Mouse (Mus musculus): ENCODE results near the gene Agtpbp1. TPM values are rescaled to one million over a fixed set of nuclear protein-coding genes. Genes with fewer than 3 reads are reported as not detected.
"Not testable (repeated sequence)": the region's sequence is repeated elsewhere in the genome, so short reads cannot be mapped to it uniquely, and the experiment has no call there.

The Agtpbp1 gene
- polyA plus RNA-seq, 1 experiment from 2014 or later = 11.6 TPM

- no peaks in the 10 kb centered on the region for H3K4me1 ChIP-seq
- H3K9me3 ChIP-seq (replicated peaks) = no peaks in the 10 kb centered on the region
- H3K27me3 ChIP-seq (ENCODE audit: low read depth, poor library complexity, severe bottlenecking) = no peaks in the 10 kb centered on the region
- H3K4me3 ChIP-seq = no peak overlapping the region
- WGBS = 87% methylated on average over 5 of the region's 5 CpGs
- H3K36me3 ChIP-seq = 0 out of 2 replicates have a peak, but pooled peaks cover 2% of the 10 kb centered on the region
- no peak for DNase-seq (ENCODE audit: low spot score)
- H3K27ac ChIP-seq = no peak overlapping the region
Observed at GRCm38 (mm10) chr13:59486243-59486642, 98.8 kb downstream of the Agtpbp1 start.

GRCm38 (mm10) chr13:59485456-59485855, 99.6 kb downstream of the Agtpbp1 start:
- 0 out of 2 replicates have a peak, but pooled peaks cover 2% of the 10 kb centered on the region for H3K36me3 ChIP-seq
- H3K4me1 ChIP-seq = no peaks in the 10 kb centered on the region
- no peak overlapping the region for H3K4me3 ChIP-seq
- no peak overlapping the region for H3K27ac ChIP-seq
- no peak for DNase-seq (ENCODE audit: low spot score)
- no peaks in the 10 kb centered on the region for H3K27me3 ChIP-seq (ENCODE audit: low read depth, poor library complexity, severe bottlenecking)
- WGBS = 89% methylated on average over 7 of the region's 7 CpGs
- no peaks in the 10 kb centered on the region for H3K9me3 ChIP-seq (replicated peaks)

- Histone ChIP-seq H3K27me3 (ENCODE audit: low read depth, poor library complexity, severe bottlenecking) (no peaks in the 10 kb centered on the region), H3K4me1 (peaks cover 4% of the 10 kb centered on the region; the same call in 1 of the 2 replicates), H3K9me3 (replicated peaks) (no peaks in the 10 kb centered on the region), H3K4me3 (no peak overlapping the region), H3K36me3 (peaks cover 13% of the 10 kb centered on the region), H3K27ac (no peak overlapping the region)
- WGBS = 94% methylated on average over 4 of the region's 4 CpGs
- DNase-seq (ENCODE audit: low spot score) = no peak
Observed at GRCm38 (mm10) chr13:59481484-59481855, 103.6 kb downstream of the Agtpbp1 start.

DNA sequence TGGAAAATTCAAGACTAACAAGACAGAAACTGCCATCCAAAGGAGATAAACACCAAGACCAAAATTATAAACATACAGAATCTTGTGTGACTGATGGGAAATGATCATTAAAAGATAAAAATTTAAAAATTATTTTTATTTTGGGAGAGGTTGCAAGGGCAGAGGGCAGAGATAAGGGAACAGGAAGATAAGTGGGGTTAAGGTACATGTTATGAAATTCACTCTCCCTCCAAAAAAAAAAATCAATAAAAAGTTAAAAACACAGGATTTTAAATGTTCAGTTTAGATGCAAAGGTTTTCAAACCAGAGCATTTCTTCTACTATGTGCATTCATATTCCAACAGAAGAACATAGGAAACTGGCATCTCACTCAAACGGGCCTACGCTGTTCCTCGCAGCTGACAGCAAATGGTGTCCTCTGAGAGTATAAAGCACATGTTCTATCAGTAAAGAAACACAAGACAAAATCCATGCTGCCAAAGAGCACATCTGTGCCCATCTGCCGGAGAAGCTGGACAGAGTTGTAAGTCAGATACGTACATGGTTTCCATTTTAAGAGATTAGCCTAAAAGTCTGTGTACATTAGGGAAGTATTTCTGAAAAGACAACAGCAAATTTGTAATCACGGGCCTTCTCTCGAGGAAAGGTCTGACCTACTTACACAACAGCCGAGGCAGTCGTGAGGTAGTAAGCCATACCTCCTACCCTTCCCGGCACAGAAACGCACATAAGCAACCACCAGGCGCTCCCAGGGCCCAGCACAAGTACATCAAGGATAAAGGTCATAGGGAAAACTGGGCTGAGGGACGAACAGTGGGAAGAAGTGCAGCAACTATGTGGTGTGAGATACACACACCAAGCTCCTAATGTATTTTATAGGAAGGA, 104.2 kb downstream of the Agtpbp1 start:
- no peak for DNase-seq (ENCODE audit: low spot score)
- Histone ChIP-seq H3K4me3 (no peak overlapping the region), H3K9me3 (replicated peaks) (no peaks in the 10 kb centered on the region), H3K36me3 (peaks cover 15% of the 10 kb centered on the region), H3K27me3 (ENCODE audit: low read depth, poor library complexity, severe bottlenecking) (no peaks in the 10 kb centered on the region), H3K27ac (no peak overlapping the region), H3K4me1 (peaks cover 4% of the 10 kb centered on the region; the same call in 1 of the 2 replicates)
- WGBS = 92% methylated on average over 13 of the region's 13 CpGs

GRCm38 (mm10) chr13:59477928-59478327, 107.1 kb downstream of the Agtpbp1 start:
- WGBS = 91% methylated on average over 7 of the region's 7 CpGs
- not testable (repeated sequence) for H3K4me1 ChIP-seq; DNase-seq (ENCODE audit: low spot score); H3K27ac ChIP-seq; H3K9me3 ChIP-seq (replicated peaks); H3K4me3 ChIP-seq; H3K27me3 ChIP-seq (ENCODE audit: low read depth, poor library complexity, severe bottlenecking)
- peaks cover 17% of the 10 kb centered on the region for H3K36me3 ChIP-seq

GRCm38 (mm10) chr13:59477451-59477850, 107.6 kb downstream of the Agtpbp1 start:
- 89% methylated on average over 14 of the region's 14 CpGs for WGBS
- Histone ChIP-seq H3K9me3 (replicated peaks) (no peaks in the 10 kb centered on the region), H3K27me3 (ENCODE audit: low read depth, poor library complexity, severe bottlenecking) (no peaks in the 10 kb centered on the region), H3K36me3 (peaks cover 17% of the 10 kb centered on the region), H3K4me1 (peaks cover 9% of the 10 kb centered on the region; the same call in 1 of the 2 replicates), H3K4me3 (no peak overlapping the region), H3K27ac (no peak overlapping the region)
- DNase-seq (ENCODE audit: low spot score) = no peak

- 95% methylated on average over 8 of the region's 8 CpGs for WGBS
- no peaks in the 10 kb centered on the region for H3K9me3 ChIP-seq (replicated peaks)
- no peak for DNase-seq (ENCODE audit: low spot score)
Observed at GRCm38 (mm10) chr13:59474973-59475372, 110.1 kb downstream of the Agtpbp1 start.

DNA sequence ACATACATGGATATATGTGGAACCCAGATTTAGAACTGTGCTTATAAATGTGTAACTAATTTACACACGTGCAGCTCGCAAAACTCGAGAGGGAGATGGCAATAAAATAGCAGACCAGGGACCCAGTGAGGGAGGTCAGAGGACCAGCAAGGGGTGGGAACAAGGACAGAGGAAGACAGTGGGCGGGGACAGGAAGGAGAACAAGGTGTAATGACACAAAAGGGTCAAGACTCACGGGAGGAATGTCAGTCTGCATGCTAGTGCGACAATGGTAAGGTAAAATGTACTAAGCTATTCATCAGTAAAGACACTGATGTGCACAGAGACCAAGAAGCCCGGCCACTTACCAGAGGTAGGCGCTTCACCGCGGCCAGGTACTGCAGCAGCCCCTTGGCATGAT, 111.7 kb downstream of the Agtpbp1 start:
- no peak for DNase-seq (ENCODE audit: low spot score)
- H3K4me1 ChIP-seq = peaks cover 5% of the 10 kb centered on the region; the same call in 1 of the 2 replicates
- WGBS = 84% methylated on average over 10 of the region's 10 CpGs
- no peaks in the 10 kb centered on the region for H3K27me3 ChIP-seq (ENCODE audit: low read depth, poor library complexity, severe bottlenecking)
- no peak overlapping the region for H3K4me3 ChIP-seq
- H3K36me3 ChIP-seq = peaks cover 17% of the 10 kb centered on the region
- no peak overlapping the region for H3K27ac ChIP-seq
- no peaks in the 10 kb centered on the region for H3K9me3 ChIP-seq (replicated peaks)

More at GRCm38 (mm10) chr13:59474973-59475372, 110.1 kb downstream of the Agtpbp1 start:
- no peak overlapping the region for H3K27ac ChIP-seq
- H3K36me3 ChIP-seq = peaks cover 17% of the 10 kb centered on the region
- no peaks in the 10 kb centered on the region for H3K27me3 ChIP-seq (ENCODE audit: low read depth, poor library complexity, severe bottlenecking)
- no peak overlapping the region for H3K4me3 ChIP-seq
- H3K4me1 ChIP-seq = peaks cover 9% of the 10 kb centered on the region; the same call in 1 of the 2 replicates

DNA sequence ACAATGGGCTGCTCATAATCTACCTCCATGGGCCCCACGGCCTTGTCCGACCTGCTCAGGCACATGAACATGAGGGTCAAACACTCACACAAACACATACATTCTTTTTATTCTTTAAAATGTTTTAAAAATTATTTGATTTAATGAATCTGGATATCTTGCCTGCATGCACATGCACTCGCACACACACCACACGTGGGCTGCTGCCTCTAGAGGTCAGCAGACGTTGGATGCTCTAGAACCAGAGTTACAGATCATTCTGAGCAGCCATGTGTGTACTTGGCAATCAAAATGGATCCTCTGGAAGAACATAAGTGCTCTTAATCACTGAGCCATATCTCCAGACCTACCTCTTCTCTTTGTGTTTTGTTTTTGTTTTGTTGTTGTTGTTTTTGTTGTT, 112.8 kb downstream of the Agtpbp1 start:
- Histone ChIP-seq H3K27me3 (ENCODE audit: low read depth, poor library complexity, severe bottlenecking) (no peaks in the 10 kb centered on the region), H3K4me3 (no peak overlapping the region), H3K27ac (no peak overlapping the region), H3K36me3 (peaks cover 13% of the 10 kb centered on the region), H3K4me1 (peaks cover 5% of the 10 kb centered on the region; the same call in 1 of the 2 replicates), H3K9me3 (replicated peaks) (no peaks in the 10 kb centered on the region)
- no peak for DNase-seq (ENCODE audit: low spot score)
- WGBS = 93% methylated on average over 5 of the region's 5 CpGs

- Histone ChIP-seq H3K9me3 (replicated peaks) (no peaks in the 10 kb centered on the region), H3K27me3 (ENCODE audit: low read depth, poor library complexity, severe bottlenecking) (no peaks in the 10 kb centered on the region), H3K4me1 (peaks cover 7% of the 10 kb centered on the region; the same call in 1 of the 2 replicates), H3K27ac (no peak overlapping the region), H3K4me3 (no peak overlapping the region), H3K36me3 (peaks cover 5% of the 10 kb centered on the region; the same call in 1 of the 2 replicates)
- no peak for DNase-seq (ENCODE audit: low spot score)
- WGBS = 92% methylated on average over 5 of the region's 5 CpGs
Observed at GRCm38 (mm10) chr13:59469701-59470100, 115.3 kb downstream of the Agtpbp1 start.

DNA sequence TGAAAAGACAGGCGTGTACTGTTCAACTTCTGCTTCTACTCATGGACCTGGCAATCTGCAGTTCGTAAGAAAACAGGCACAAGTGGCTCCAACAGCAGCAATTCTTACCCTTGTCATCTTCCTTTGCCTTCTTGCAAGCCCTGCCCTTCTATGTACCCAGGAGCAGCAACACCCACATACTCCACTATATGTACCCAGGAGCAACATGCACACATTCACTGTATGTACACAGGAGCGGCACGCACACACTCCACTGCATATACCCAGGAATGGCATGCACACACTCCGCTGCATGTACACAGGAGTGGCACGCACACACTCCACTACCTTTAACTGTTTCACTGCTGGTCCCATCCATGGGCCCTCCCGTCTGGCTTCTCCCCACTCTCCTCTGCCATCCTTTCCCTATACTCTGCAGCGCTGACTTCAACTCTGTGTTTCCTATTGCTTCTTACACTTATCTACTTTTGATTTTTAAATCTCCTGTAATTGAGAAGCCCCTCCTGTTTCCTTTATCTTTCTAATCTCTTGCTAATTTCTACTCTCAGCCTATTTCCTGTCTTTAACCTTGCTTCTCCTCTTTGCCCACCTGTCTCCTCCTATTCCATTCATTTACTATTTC, 116.7 kb downstream of the Agtpbp1 start:
- H3K27ac ChIP-seq = no peak overlapping the region
- no peak for DNase-seq (ENCODE audit: low spot score)
- peaks cover 7% of the 10 kb centered on the region; the same call in 1 of the 2 replicates for H3K36me3 ChIP-seq
- H3K4me3 ChIP-seq = no peak overlapping the region
- no peaks in the 10 kb centered on the region for H3K9me3 ChIP-seq (replicated peaks)
- 88% methylated on average over 8 of the region's 8 CpGs for WGBS
- H3K27me3 ChIP-seq (ENCODE audit: low read depth, poor library complexity, severe bottlenecking) = no peaks in the 10 kb centered on the region
- H3K4me1 ChIP-seq = peaks cover 8% of the 10 kb centered on the region; the same call in 1 of the 2 replicates

- peaks cover 5% of the 10 kb centered on the region; the same call in 1 of the 2 replicates for H3K4me1 ChIP-seq
- H3K36me3 ChIP-seq = 0 out of 2 replicates have a peak, but pooled peaks cover 6% of the 10 kb centered on the region
- no peaks in the 10 kb centered on the region for H3K9me3 ChIP-seq (replicated peaks)
- DNase-seq (ENCODE audit: low spot score) = no peak
- H3K27me3 ChIP-seq (ENCODE audit: low read depth, poor library complexity, severe bottlenecking) = no peaks in the 10 kb centered on the region
- 82% methylated on average over 3 of the region's 3 CpGs for WGBS
- H3K4me3 ChIP-seq = no peak overlapping the region
- no peak overlapping the region for H3K27ac ChIP-seq
Observed at GRCm38 (mm10) chr13:59467591-59467990, 117.4 kb downstream of the Agtpbp1 start.

- no peaks in the 10 kb centered on the region for H3K27me3 ChIP-seq (ENCODE audit: low read depth, poor library complexity, severe bottlenecking)
- WGBS = 94% methylated on average over 3 of the region's 3 CpGs
- no peak overlapping the region for H3K27ac ChIP-seq
- H3K9me3 ChIP-seq (replicated peaks) = no peaks in the 10 kb centered on the region
- DNase-seq (ENCODE audit: low spot score) = no peak
- H3K4me3 ChIP-seq = no peak overlapping the region
- 0 out of 2 replicates have a peak, but pooled peaks cover 6% of the 10 kb centered on the region for H3K36me3 ChIP-seq
- peaks cover 9% of the 10 kb centered on the region; the same call in 1 of the 2 replicates for H3K4me1 ChIP-seq
Observed at GRCm38 (mm10) chr13:59460958-59461357, 124.1 kb downstream of the Agtpbp1 start.

Data from limb, embryonic 10.5 days (tissue).